Mouse (Mus musculus) gastrocnemius, postnatal 25 days (tissue): Measurements from ENCODE around the gene Toe1. TPM values are rescaled to one million over a fixed set of nuclear protein-coding genes. Genes with fewer than 3 reads are reported as not detected.

Source experiments
- DNase-seq: peaks from one replicate; pipeline ENCODE4 v3.0.0; 2022
- total RNA-seq, 2 experiments: library from RNA; stranded (reverse); gene quantifications; 1 replicate in 1 of 2; 2 replicates in 1 of 2; pipeline ENCODE4 v1.2.3; 2021

Toe1 gene
- total RNA-seq, 2 experiments from 2014 or later = 3.8 to 4.4 TPM

GRCm38 (mm10) chr4:116792453-116792852 lies 15.0 kb downstream of the Toe1 start:
- DNase-seq = no peak

DNA sequence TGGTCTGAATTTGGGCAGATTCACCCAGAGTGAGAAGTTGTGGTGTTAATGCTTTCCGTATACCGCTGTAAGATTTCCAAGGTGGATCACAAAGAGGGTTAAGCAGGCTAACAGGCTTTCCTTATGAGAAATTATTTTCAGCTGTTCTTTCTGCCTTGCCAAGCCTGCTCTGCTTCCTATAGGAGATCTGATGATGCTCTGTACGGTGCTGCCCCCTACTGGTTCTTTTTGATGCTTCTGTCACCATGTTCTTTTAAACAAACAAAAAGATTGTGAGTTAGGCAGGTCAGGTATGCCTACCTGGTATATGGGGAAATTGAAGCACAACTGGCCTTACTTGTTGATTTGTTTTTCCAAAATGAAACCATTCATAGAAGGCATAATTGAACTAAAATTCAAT lies 18.5 kb downstream of the Toe1 start:
- DNase-seq = peak; percentile 44

- DNase-seq = no peak
These were observed 19.3 kb downstream of the Toe1 start for GRCm38 (mm10) chr4:116787985-116788760.

GRCm38 (mm10) chr4:116786587-116786986 lies 20.9 kb downstream of the Toe1 start:
- no peak for DNase-seq

DNA sequence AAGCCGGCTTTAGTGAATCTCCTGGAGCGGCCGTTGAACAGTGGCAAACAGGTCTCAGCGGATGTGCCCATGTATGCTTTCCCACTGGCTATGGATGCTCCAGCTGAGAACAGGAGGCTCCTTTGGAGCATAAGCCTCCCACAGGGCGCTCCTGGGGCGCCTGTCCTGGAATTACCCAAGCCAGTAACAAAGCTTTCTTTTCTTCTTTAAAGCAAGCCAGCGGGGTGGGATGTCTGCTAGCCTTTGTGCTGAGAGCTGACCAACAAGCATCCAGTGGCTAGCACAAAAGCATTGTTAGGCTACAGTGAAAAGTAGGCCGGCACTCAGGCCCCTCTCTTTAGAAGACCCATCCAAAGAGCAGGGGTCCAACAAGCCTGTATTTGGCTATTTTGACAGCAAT lies 25.3 kb downstream of the Toe1 start:
- DNase-seq = no peak

GRCm38 (mm10) chr4:116781366-116781765 lies 26.1 kb downstream of the Toe1 start:
- no peak for DNase-seq

- DNase-seq = no peak
These were observed 26.9 kb downstream of the Toe1 start for GRCm38 (mm10) chr4:116780541-116780940.

- DNase-seq = no peak
These were observed 30.4 kb downstream of the Toe1 start for GRCm38 (mm10) chr4:116777079-116777478.

DNA sequence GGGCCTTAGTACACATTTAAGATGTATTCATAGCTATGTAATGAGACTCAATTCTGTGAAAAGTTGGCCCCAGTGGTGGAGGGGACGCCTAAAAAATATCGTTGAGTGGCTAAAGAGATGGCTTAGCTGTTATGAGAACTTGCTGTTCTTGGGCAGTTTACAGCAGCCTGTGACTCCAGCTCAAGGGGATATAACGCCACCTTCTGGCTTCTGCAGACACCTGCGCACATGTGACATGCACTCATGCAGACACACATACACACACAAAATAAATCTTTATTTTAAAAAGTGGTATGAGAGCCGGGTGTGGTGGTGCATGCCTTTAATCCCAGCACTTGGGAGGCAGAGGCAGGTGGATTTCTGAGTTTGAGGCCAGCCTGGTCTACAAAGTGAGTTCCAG lies 31.0 kb downstream of the Toe1 start:
- no peak for DNase-seq

GRCm38 (mm10) chr4:116769060-116769459 lies 38.4 kb downstream of the Toe1 start:
- DNase-seq = no peak

DNA sequence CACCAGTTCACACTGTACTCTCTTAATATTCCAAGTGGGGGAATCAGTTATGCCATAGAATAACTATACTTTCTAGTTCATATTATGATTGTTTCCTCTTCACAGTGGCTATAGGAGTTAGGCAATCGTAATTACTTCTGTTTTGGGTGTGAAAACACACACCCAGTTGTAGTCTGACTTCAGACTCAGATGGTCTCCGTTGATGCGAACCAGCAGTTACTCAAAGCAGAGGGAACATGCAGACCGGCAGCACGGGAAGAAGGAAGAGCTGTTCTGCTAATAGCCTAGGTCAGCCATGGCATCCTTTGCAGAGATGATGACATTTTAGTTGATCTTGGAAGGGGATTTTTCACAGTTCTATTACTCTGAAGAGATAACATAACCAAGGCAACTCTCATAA lies 38.9 kb downstream of the Toe1 start:
- DNase-seq = no peak

DNA sequence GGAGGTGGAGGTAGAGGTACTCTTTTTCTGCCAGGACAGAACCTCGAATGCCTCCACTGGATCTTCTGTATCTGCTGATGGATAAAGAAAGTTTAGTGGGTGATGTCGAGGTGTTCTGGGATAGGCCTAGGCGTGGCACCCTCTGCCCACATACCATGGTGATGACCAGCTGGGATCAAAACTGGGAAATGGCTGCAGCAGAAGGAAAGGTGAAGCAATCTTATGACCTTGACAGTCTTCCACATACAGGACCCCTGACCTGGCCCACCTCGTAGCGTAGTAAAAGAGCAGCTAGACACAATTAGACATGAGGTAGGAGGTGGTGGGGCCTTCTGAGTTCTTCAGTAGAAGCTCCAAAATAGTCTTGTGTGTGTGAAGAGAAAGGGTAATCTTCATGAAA lies 43.4 kb downstream of the Toe1 start:
- DNase-seq = no peak

DNA sequence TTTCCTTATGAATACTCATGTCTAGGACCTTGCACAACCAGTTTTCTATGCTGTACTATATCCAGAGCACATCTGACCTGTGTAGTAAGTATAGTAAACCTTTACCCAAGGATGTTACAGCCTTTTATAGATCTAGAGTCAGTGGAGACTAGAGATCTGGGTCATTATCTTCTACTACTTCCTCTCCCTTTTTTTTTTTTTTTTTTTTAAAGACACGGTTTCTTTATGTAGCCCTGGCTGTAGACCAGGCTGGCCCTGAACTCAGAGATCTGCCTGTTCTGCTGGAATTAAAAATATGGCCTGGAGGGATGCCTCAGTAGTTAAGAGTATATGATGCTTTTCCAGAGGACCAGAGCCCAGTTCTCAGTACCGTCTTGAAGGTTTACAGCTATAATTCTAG lies 45.5 kb downstream of the Toe1 start:
- no peak for DNase-seq

GRCm38 (mm10) chr4:116749750-116750149 lies 57.7 kb downstream of the Toe1 start:
- DNase-seq = no peak

Other genes starting within 250 kb of the Toe1 start
- gene Gpbp1l1, start 250.0 kb downstream of the Toe1 start, total RNA-seq = 10 to 100 TPM; 28.0 to 28.3 TPM
- gene Ccdc17, start 211.0 kb downstream of the Toe1 start, total RNA-seq = 1 to 10 TPM; 1.4 to 1.8 TPM
- 10 to 100 TPM; 12.4 to 12.8 TPM for gene Nasp, start 179.7 kb downstream of the Toe1 start, total RNA-seq
- 100 to 1,000 TPM; 175 to 184 TPM for gene Akr1a1, start 156.0 kb downstream of the Toe1 start, total RNA-seq
- 100 to 1,000 TPM; 229 to 254 TPM for gene Prdx1, start 122.1 kb downstream of the Toe1 start, total RNA-seq
- 10 to 100 TPM; 29.1 to 33.9 TPM for gene Mmachc, start 99.2 kb downstream of the Toe1 start, total RNA-seq
- gene Ccdc163, start 99.1 kb downstream of the Toe1 start, total RNA-seq = 1 to 10 TPM; 2.6 to 3.5 TPM
- gene Tesk2, start 86.7 kb downstream of the Toe1 start, total RNA-seq = 1 to 10 TPM; 1.3 to 1.5 TPM
- 1 to 10 TPM; 1.0 to 1.5 TPM for gene Mutyh, start 83 bp upstream of the Toe1 start, total RNA-seq
- 1 to 10 TPM; 2.0 to 2.3 TPM for gene Hpdl, start 14.1 kb upstream of the Toe1 start, total RNA-seq
- under 1 TPM; 0.11 to 0.13 TPM for gene Zswim5, start 69.7 kb upstream of the Toe1 start, total RNA-seq
- gene Urod, start 186.8 kb upstream of the Toe1 start, total RNA-seq = 10 to 100 TPM; 59.0 to 59.9 TPM
- 10 to 100 TPM; 13.1 to 14.7 TPM for gene Hectd3, start 187.7 kb upstream of the Toe1 start, total RNA-seq
- gene Eif2b3, start 211.8 kb upstream of the Toe1 start, total RNA-seq = 10 to 100 TPM; 17.6 to 18.4 TPM